Mouse (Mus musculus) forebrain, embryonic 13.5 days (tissue): ENCODE results near the gene Cir1. TPM values are rescaled to one million over a fixed set of nuclear protein-coding genes. Genes with fewer than 3 reads are reported as not detected.
A peak's percentile ranks its signal among the peaks of the same experiment; 100 is the strongest.

Experiments
- ATAC-seq: fragments of 200-750 bp; cut with Nextera tagmentation; 2 replicates; pipeline ENCODE4 v1.8.0; 2017
- H3K27ac ChIP-seq: fragments of 300-500 bp; sonication (generic); 2 replicates; pipeline ENCODE4 v1.5.1; 2015; ENCODE audit warnings: inconsistent platforms, mild to moderate bottlenecking, moderate library complexity
- H3K27me3 ChIP-seq: fragments of 300-500 bp; sonication (generic); 2 replicates; pipeline ENCODE4 v1.6.1; 2015; ENCODE audit warnings: mild to moderate bottlenecking, inconsistent platforms
- H3K36me3 ChIP-seq: fragments of 300-500 bp; sonication (generic); 2 replicates; pipeline ENCODE4 v1.6.1; 2015; ENCODE audit warnings: mild to moderate bottlenecking, inconsistent platforms; ENCODE audit not compliant: poor library complexity, severe bottlenecking
- H3K4me1 ChIP-seq: fragments of 300-500 bp; sonication (generic); 2 replicates; pipeline ENCODE4 v1.6.1; 2015; ENCODE audit warnings: inconsistent platforms
- H3K4me2 ChIP-seq: fragments of 300-500 bp; sonication (generic); 2 replicates; pipeline ENCODE4 v1.6.1; 2015; ENCODE audit warnings: inconsistent platforms, mild to moderate bottlenecking, moderate library complexity
- H3K4me3 ChIP-seq: fragments of 300-500 bp; sonication (generic); 2 replicates; pipeline ENCODE4 v1.5.1; 2015; ENCODE audit warnings: mild to moderate bottlenecking, inconsistent platforms
- H3K9ac ChIP-seq: fragments of 300-500 bp; sonication (generic); 2 replicates; pipeline ENCODE4 v1.6.1; 2015; ENCODE audit warnings: mild to moderate bottlenecking, inconsistent platforms
- H3K9me3 ChIP-seq: fragments of 300-500 bp; sonication (generic); replicated peaks from 2 replicates; pipeline ENCODE4 v1.6.1; 2016; ENCODE audit warnings: inconsistent platforms
- WGBS: fragments of 180-500 bp; shearing (Covaris S2); methylation state at CpG from one replicate; pipeline ENCODE4 v1.1.7; 2015; 5-methylcytosine and 5-hydroxymethylcytosine counted together
- polyA plus RNA-seq: library from polyadenylated mRNA; unstranded; fragments of >200 nt; fragmentation: Nextera tagmentation; extraction: Ambion mirVana; gene quantifications from 2 replicates; pipeline ENCODE4 v1.2.1, GENCODE M21; 2015

Gene Cir1
- polyA plus RNA-seq, 1 experiment from 2014 or later, result 30.2 TPM

DNA sequence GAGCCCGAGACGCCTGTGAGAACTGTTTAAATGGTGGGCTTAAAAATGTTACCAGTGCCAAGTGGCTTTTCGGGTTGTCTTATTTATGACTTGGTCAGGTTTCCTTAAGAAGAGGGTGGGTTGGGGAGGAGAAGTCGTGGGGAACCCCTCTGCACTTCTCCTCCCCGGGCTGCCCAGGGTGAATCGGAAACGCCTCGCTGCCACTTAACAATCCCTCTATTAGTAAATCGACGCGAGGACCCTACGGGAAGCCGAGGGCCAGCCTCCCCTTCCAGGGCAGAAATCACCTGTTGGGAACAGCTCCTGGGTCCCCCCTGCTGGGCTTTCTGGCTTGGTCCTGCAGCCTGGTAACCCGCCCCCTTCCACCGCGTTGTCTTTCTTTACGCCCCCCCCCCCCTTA is 42.8 kb downstream of the Cir1 start:
- Histone ChIP-seq H3K27ac (peak overlapping the region; percentile 70; the same call in 1 of the 2 replicates), H3K4me2 (peak overlapping the region; percentile 62), H3K4me1 (peaks cover 60% of the 10 kb centered on the region), H3K9me3 (no peaks in the 10 kb centered on the region), H3K36me3 (peaks cover 13% of the 10 kb centered on the region), H3K27me3 (peaks cover 86% of the 10 kb centered on the region), H3K9ac (peak overlapping the region; percentile 26; the same call in 1 of the 2 replicates), H3K4me3 (no peak overlapping the region)
- WGBS, result 0% methylated on average over 17 of the region's 17 CpGs
- ATAC-seq, result no peak

DNA sequence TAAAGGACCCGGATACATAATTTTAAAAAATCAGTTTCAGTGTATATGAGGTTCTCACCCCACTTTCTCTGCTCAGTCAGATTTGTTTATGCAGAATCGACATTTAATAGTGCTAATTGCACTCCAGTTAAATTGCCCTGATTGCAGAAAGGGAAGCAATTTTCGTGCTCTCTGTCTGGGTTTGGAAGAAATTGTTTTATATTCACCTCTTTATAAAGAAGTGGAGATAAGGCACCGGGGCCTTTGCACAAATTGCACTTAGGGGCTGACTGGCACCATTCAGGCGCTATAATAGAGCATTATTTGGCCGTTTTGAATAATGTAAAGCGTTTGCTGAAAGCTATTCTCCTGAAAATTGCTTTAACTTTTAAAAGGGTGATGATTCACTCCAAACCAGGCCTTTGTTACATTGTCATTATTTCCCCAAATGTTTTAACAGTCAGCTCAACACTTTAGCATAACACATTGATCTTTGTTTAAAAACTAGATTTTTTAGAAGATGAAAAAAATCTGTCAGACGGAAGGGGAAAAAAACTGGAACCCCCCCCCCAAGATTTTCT is 43.6 kb downstream of the Cir1 start:
- Histone ChIP-seq H3K36me3 (peaks cover 6% of the 10 kb centered on the region), H3K27me3 (peaks cover 86% of the 10 kb centered on the region), H3K4me3 (no peak overlapping the region), H3K9me3 (no peaks in the 10 kb centered on the region), H3K4me2 (peak overlapping the region; percentile 62), H3K9ac (no peak overlapping the region), H3K27ac (no peak overlapping the region), H3K4me1 (peaks cover 61% of the 10 kb centered on the region)
- WGBS, result 4% methylated on average over 8 of the region's 8 CpGs
- ATAC-seq, result no peak

DNA sequence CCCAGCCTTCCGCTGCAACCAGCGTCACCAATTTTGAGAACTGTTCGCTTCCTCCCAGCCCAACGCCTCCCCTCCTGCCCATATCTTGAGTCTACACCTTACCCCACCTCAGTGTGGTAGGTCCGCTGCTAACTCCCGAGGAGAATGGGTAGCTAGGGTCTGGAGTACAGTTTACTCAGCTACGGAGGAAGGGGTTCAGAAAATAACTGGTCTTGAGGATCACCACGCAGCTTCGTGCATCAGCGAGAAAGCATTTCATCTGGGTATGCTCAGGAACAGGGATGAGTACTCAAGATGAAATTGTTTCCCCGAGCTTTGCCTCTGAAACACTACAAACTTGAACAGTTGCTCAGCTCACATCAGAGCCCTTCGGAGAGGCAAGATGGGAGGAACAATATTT is 44.2 kb downstream of the Cir1 start:
- H3K36me3 ChIP-seq, result peaks cover under 1% of the 10 kb centered on the region; the same call in 1 of the 2 replicates
- ATAC-seq, result no peak
- H3K27ac ChIP-seq, result peak overlapping the region; percentile 55
- H3K9me3 ChIP-seq, result no peaks in the 10 kb centered on the region
- peak overlapping the region; percentile 17 for H3K4me3 ChIP-seq
- under 1% methylated on average over 12 of the region's 12 CpGs for WGBS
- peak overlapping the region; percentile 26; the same call in 1 of the 2 replicates for H3K9ac ChIP-seq
- H3K4me1 ChIP-seq, result peaks cover 61% of the 10 kb centered on the region
- peak overlapping the region; percentile 48 for H3K4me2 ChIP-seq
- H3K27me3 ChIP-seq, result peaks cover 86% of the 10 kb centered on the region

DNA sequence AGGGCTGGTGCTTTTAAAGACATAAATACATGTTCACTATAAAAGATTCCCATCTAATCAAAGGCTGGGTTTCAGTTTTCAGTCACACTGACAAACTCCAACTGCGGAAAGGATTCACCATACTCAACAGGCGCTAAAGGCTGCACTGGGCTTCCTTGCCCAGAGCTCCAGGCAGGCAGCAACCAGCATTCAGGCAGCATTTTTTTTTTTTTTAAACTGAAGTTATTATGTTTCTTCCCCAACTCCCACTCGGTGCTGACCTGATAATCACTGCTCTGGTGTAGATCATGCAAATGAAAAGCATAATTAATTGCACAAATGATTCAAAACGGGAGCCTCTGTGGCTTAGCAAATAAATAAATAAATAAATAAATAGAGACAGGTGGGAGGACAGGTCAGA is 44.7 kb downstream of the Cir1 start:
- peak overlapping the region; percentile 55; the same call in 1 of the 2 replicates for H3K27ac ChIP-seq
- H3K4me2 ChIP-seq, result peak overlapping the region; percentile 48
- WGBS, result 2% methylated on average over 4 of the region's 4 CpGs
- H3K4me3 ChIP-seq, result peak overlapping the region; percentile 17
- H3K9me3 ChIP-seq, result no peaks in the 10 kb centered on the region
- H3K36me3 ChIP-seq, result no peaks in the 10 kb centered on the region
- peaks cover 86% of the 10 kb centered on the region for H3K27me3 ChIP-seq
- peaks cover 57% of the 10 kb centered on the region for H3K4me1 ChIP-seq
- ATAC-seq, result no peak
- H3K9ac ChIP-seq, result peak overlapping the region; percentile 26; the same call in 1 of the 2 replicates

DNA sequence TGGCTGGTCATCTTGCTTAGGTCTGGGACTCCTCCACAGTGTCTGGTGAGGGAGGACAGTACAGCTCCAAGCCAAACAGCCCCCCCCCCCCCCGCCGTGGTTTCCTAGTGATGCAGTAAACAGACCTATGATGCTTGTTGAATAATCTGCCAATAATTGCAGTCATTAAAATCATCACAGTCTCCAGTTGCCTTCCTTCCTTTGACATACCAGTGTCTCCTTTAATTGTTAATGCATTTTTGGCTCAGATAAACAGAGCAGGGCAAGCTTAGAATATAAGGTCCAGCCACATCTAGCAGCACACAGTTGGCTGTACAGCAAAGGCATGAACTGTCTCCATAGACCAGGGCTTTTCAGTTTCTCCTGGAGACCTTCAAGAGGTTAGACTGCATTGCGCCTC is 45.3 kb downstream of the Cir1 start:
- Histone ChIP-seq H3K27me3 (peaks cover 86% of the 10 kb centered on the region), H3K4me1 (peaks cover 53% of the 10 kb centered on the region), H3K4me2 (no peak overlapping the region), H3K9ac (no peak overlapping the region), H3K36me3 (no peaks in the 10 kb centered on the region), H3K4me3 (no peak overlapping the region), H3K27ac (no peak overlapping the region), H3K9me3 (no peaks in the 10 kb centered on the region)
- ATAC-seq, result no peak
- 12% methylated on average over 3 of the region's 3 CpGs for WGBS

DNA sequence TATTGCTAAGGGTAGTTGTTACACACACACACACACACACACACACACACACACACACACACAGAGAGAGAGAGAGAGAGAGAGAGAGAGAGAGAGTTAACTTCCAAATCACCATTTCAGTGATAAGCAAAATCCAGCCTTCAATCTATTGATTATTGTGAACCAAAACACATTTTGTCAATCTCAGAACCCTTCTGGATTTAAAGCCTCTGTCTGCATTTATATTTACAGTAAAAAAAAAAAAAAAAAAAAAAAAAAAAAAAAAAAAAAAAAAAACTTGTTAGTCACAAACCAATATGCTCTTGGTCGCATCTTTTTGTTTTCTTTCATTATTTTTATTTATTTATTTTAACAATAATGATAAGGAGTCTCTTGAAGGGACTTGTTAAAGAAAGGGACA is 45.9 kb downstream of the Cir1 start:
- Histone ChIP-seq H3K4me1 (peaks cover 53% of the 10 kb centered on the region), H3K9ac (no peak overlapping the region), H3K36me3 (no peaks in the 10 kb centered on the region), H3K4me2 (no peak overlapping the region), H3K9me3 (no peaks in the 10 kb centered on the region), H3K27ac (no peak overlapping the region), H3K4me3 (no peak overlapping the region), H3K27me3 (peaks cover 86% of the 10 kb centered on the region)
- WGBS, result 60% methylated on average over 1 of the region's 1 CpGs
- no peak for ATAC-seq

DNA sequence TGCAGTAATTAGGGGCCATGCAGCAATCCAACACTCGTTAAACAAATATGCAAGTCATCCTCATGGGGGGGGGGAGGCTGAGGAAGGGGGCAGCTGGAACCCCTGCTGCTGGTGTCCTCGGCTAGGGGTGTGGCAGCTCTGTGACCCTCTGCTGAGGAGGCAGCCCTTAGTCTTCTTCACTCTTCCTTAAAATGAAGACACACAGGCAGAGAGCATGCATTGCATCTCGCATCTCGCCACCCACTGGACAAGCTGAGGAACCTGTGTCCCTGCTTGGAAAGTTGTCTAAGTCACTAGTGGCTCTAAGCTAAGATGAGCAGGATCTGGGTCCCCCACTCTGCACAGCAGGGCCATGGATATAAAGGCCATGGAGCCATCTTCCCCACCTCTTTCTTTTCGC is 46.5 kb downstream of the Cir1 start:
- Histone ChIP-seq H3K4me3 (no peak overlapping the region), H3K4me1 (peaks cover 47% of the 10 kb centered on the region), H3K4me2 (peak overlapping the region; percentile 11; the same call in 1 of the 2 replicates), H3K27ac (no peak overlapping the region), H3K9ac (no peak overlapping the region), H3K36me3 (no peaks in the 10 kb centered on the region), H3K9me3 (peaks cover 2% of the 10 kb centered on the region; the same call in 1 of the 2 replicates), H3K27me3 (peaks cover 81% of the 10 kb centered on the region)
- ATAC-seq, result no peak
- 6% methylated on average over 5 of the region's 5 CpGs for WGBS

DNA sequence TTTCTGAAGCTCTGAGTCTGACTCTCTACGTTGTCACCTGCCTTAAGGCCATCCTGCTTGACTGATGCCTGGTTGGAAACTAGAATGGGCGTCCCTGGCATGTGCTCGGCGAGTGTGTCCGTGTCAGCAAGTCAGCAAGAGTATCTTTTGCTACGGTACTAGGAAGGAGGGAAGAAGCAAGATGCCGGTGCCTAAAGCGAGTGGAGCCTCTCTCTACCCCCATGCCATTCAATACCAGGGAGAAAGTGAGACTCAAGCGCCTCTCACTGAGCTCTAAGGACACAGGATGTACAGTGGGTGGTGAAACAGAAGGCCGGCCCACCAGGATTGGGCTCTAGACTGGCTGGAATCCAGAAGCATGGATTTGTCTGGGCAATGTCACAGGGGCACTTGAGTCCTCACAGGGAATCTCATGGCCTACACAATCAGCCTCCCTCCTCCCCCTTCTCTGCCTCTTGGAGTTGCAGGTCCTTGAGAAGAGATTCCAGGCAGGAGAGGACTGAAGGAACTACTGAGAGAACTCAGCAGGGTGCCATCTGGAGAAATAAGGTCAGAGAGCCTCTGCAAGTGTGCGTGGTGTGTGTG is 47.8 kb downstream of the Cir1 start:
- H3K27me3 ChIP-seq, result peaks cover 68% of the 10 kb centered on the region
- ATAC-seq, result peak; percentile 23; the same call in 1 of the 2 replicates
- peak overlapping the region; percentile 65 for H3K4me2 ChIP-seq
- H3K4me3 ChIP-seq, result peak overlapping the region; percentile 40; the same call in 1 of the 2 replicates
- no peak overlapping the region for H3K27ac ChIP-seq
- H3K4me1 ChIP-seq, result peaks cover 34% of the 10 kb centered on the region
- peaks cover 4% of the 10 kb centered on the region; the same call in 1 of the 2 replicates for H3K9me3 ChIP-seq
- no peaks in the 10 kb centered on the region for H3K36me3 ChIP-seq
- H3K9ac ChIP-seq, result peak overlapping the region; percentile 47; the same call in 1 of the 2 replicates
- WGBS, result 6% methylated on average over 11 of the region's 11 CpGs

DNA sequence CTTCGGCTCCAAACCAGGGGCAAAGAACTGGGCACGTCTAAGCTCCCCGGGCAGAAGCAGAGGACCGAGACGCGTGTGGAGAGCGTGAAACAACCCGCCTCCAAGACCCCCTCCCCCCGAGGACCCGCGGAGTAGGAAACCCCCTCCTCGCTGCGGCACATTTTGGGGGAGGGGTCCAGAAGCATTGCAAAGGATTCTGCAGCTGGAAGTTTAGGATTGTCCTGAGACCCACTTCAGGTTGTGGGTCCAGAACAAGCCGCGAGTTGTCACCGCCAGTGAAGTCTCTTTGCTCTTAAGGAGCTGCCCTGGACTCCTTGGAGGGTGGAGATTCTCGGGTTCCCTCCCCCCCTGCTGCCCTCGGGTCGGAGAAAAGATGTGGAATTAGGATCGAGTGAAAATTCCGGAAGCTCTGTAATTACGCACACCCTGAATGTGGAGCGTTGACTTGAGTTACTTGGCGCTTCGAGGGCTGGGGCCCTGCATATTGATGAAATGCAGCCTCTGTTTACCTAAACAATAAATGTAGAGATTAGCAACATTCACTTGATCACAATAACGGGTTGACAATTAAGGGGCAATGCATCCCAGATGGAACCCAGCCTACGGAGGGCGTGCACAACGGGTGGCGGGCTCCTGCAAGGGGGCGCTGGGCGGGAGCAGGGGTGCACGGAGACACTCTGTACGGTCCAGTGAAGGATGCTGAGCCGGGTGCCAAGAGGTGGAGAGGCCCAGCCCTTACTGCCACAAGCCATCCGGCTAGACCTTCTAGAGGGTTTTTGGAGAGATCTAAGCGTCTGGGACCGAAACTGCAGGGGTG is 48.5 kb downstream of the Cir1 start:
- Histone ChIP-seq H3K9ac (peak overlapping the region; percentile 47; the same call in 1 of the 2 replicates), H3K9me3 (peaks cover 4% of the 10 kb centered on the region; the same call in 1 of the 2 replicates), H3K4me3 (peak overlapping the region; percentile 40), H3K27ac (no peak overlapping the region), H3K27me3 (peaks cover 67% of the 10 kb centered on the region), H3K36me3 (no peaks in the 10 kb centered on the region), H3K4me2 (peak overlapping the region; percentile 65), H3K4me1 (peaks cover 32% of the 10 kb centered on the region)
- under 1% methylated on average over 38 of the region's 38 CpGs for WGBS
- peak; percentile 29 for ATAC-seq

DNA sequence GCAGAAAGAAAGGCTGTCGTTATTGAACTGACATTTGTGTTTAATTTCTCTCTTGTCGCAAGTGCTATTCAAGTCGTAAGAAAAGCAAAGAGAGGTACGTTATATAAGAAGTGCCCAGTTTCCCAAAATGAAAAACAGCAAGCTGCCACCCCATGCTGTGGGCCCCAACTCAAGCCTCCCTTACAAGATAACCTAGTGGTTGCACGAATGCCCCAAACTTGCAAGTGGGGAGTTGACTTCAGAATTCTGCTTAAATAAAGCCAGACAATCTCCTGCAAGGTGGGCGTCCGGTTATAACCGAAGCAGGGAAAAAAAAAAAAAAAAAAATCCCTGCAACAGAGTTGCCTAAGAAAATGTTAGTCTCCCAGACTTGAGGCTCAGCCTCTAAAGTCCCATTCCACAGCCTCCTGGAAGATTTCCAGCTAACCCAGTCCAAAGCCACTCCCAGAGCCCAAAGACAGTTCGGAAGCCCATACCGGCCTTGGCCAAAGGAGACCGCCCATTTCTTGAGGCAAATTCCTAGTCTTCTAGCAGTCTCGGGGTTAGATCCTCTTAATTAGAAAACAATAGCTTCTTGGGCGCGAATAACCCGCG is 49.2 kb downstream of the Cir1 start:
- no peaks in the 10 kb centered on the region for H3K36me3 ChIP-seq
- H3K4me1 ChIP-seq, result peaks cover 32% of the 10 kb centered on the region
- H3K27me3 ChIP-seq, result peaks cover 65% of the 10 kb centered on the region
- WGBS, result 3% methylated on average over 16 of the region's 16 CpGs
- H3K9ac ChIP-seq, result peak overlapping the region; percentile 47; the same call in 1 of the 2 replicates
- peaks cover 4% of the 10 kb centered on the region; the same call in 1 of the 2 replicates for H3K9me3 ChIP-seq
- no peak for ATAC-seq
- H3K27ac ChIP-seq, result no peak overlapping the region
- H3K4me3 ChIP-seq, result peak overlapping the region; percentile 40
- peak overlapping the region; percentile 65 for H3K4me2 ChIP-seq

DNA sequence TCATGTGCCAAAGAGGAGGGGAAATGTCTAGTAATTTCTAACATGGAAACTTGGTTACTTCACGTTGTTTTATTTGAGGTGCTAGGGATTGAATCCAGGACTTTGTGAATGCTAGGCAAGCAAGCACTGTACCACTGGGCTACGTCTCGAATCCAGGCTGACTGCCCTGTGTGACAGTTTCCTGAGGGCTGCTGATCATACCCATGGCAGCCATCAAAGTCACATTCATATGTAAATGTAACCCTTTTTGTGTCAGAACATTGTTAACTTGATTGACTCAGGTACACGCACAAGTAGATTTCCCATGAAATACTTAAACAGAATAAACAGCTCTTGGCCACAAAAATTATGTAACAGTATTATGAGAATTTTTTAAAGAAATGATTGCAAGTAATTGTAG is 63.8 kb downstream of the Cir1 start:
- Histone ChIP-seq H3K9me3 (no peaks in the 10 kb centered on the region; the same call in 1 of the 2 replicates), H3K36me3 (no peaks in the 10 kb centered on the region), H3K27ac (no peak overlapping the region), H3K4me1 (no peaks in the 10 kb centered on the region), H3K4me3 (no peak overlapping the region), H3K9ac (no peak overlapping the region), H3K4me2 (no peak overlapping the region), H3K27me3 (no peaks in the 10 kb centered on the region)
- no peak for ATAC-seq
- WGBS, result 37% methylated on average over 4 of the region's 4 CpGs
